Mouse (Mus musculus) v-Abl transformed pro-B cells (cell line): ENCODE results near the gene Wwox.
"Not testable (repeated sequence)": the region's sequence is repeated elsewhere in the genome, so short reads cannot be mapped to it uniquely, and the experiment has no call there.

Source experiments
- in situ Hi-C, 2 experiments: fragments of 400-800 bp; cut with MboI; formaldehyde crosslinking; loops; one replicate each; pipeline ENCODE4 v1.15.1; 2025; ENCODE audit not compliant: unreplicated experiment in 2 of 2

Gene Wwox

GRCm38 (mm10) chr8:114825460-114825859, 386.0 kb downstream of the Wwox start:
- in situ Hi-C loops: no loop called here

GRCm38 (mm10) chr8:114826991-114827390, 387.5 kb downstream of the Wwox start:
- in situ Hi-C loops: no loop called here

- in situ Hi-C loops: not testable (repeated sequence)
These were observed 388.4 kb downstream of the Wwox start for GRCm38 (mm10) chr8:114827810-114828209.

GRCm38 (mm10) chr8:114831595-114831994, 392.1 kb downstream of the Wwox start:
- in situ Hi-C loops: no loop called here

- in situ Hi-C loops: no loop called here
These were observed 392.9 kb downstream of the Wwox start for GRCm38 (mm10) chr8:114832251-114832774.

GRCm38 (mm10) chr8:114834730-114835129, 395.3 kb downstream of the Wwox start:
- in situ Hi-C loops: no loop called here

- in situ Hi-C loops: no loop called here
These were observed 400.5 kb downstream of the Wwox start for GRCm38 (mm10) chr8:114839998-114840397.

- in situ Hi-C loops: no loop called here
These were observed 408.2 kb downstream of the Wwox start for GRCm38 (mm10) chr8:114847666-114848065.

- in situ Hi-C loops: no loop called here
These were observed 410.0 kb downstream of the Wwox start for GRCm38 (mm10) chr8:114849461-114849860.

- in situ Hi-C loops: no loop called here
These were observed 410.8 kb downstream of the Wwox start for GRCm38 (mm10) chr8:114850014-114850870.

GRCm38 (mm10) chr8:114853765-114854164, 414.3 kb downstream of the Wwox start:
- in situ Hi-C loops: no loop called here

GRCm38 (mm10) chr8:114855833-114856232, 416.4 kb downstream of the Wwox start:
- in situ Hi-C loops: no loop called here

GRCm38 (mm10) chr8:114865911-114866310, 426.5 kb downstream of the Wwox start:
- in situ Hi-C loops: no loop called here

GRCm38 (mm10) chr8:114869321-114869720, 429.9 kb downstream of the Wwox start:
- in situ Hi-C loops: no loop called here

GRCm38 (mm10) chr8:114870410-114870809, 431.0 kb downstream of the Wwox start:
- in situ Hi-C loops: no loop called here

- in situ Hi-C loops: no loop called here
These were observed 433.0 kb downstream of the Wwox start for GRCm38 (mm10) chr8:114872491-114872890.

- in situ Hi-C loops: no loop called here
These were observed 435.7 kb downstream of the Wwox start for GRCm38 (mm10) chr8:114875161-114875560.

- in situ Hi-C loops: no loop called here
These were observed 436.7 kb downstream of the Wwox start for GRCm38 (mm10) chr8:114876161-114876611.

- in situ Hi-C loops: no loop called here
These were observed 437.3 kb downstream of the Wwox start for GRCm38 (mm10) chr8:114876696-114877206.

- in situ Hi-C loops: no loop called here
These were observed 437.8 kb downstream of the Wwox start for GRCm38 (mm10) chr8:114877234-114877633.

- in situ Hi-C loops: no loop called here
These were observed 439.2 kb downstream of the Wwox start for GRCm38 (mm10) chr8:114878449-114879276.
